Mouse (Mus musculus) liver, embryonic 16.5 days (tissue): ENCODE measurements around the gene Slc5a4b. TPM values are rescaled to one million over a fixed set of nuclear protein-coding genes. Genes with fewer than 3 reads are reported as not detected.

ENCODE experiments used
- ATAC-seq: fragments of 200-750 bp; cut with Nextera tagmentation; 2 replicates; pipeline ENCODE4 v1.8.0; 2017; ENCODE audit warnings: low read depth, mild to moderate bottlenecking, moderate number of reproducible peaks, moderate library complexity
- H3K27ac ChIP-seq: fragments of 300-500 bp; sonication (generic); 2 replicates; pipeline ENCODE4 v1.5.1; 2014; ENCODE audit warnings: mild to moderate bottlenecking, low read length
- H3K27me3 ChIP-seq: fragments of 300-500 bp; sonication (generic); 2 replicates; pipeline ENCODE4 v1.6.1; 2014; ENCODE audit warnings: low read depth, low read length, mixed read lengths; ENCODE audit not compliant: control insufficient read depth, insufficient read depth
- H3K36me3 ChIP-seq: fragments of 300-500 bp; sonication (generic); 2 replicates; pipeline ENCODE4 v1.6.1; 2014; ENCODE audit warnings: mild to moderate bottlenecking; ENCODE audit not compliant: control insufficient read depth, insufficient read depth
- H3K4me1 ChIP-seq: fragments of 300-500 bp; sonication (generic); 2 replicates; pipeline ENCODE4 v1.6.1; 2014; ENCODE audit warnings: low read depth, low read length, mixed read lengths; ENCODE audit not compliant: control insufficient read depth
- H3K4me2 ChIP-seq: fragments of 300-500 bp; sonication (generic); 2 replicates; pipeline ENCODE4 v1.6.1; 2014; ENCODE audit warnings: low read depth, low read length, mixed read lengths
- H3K4me3 ChIP-seq: fragments of 300-500 bp; sonication (generic); 2 replicates; pipeline ENCODE4 v1.5.1; 2014; ENCODE audit warnings: low read depth, mild to moderate bottlenecking, low read length
- H3K9ac ChIP-seq: fragments of 300-500 bp; sonication (generic); 2 replicates; pipeline ENCODE4 v1.6.1; 2014; ENCODE audit warnings: low read depth, low read length
- H3K9me3 ChIP-seq: fragments of 300-500 bp; sonication (generic); replicated peaks from 2 replicates; pipeline ENCODE4 v1.6.1; 2016; ENCODE audit warnings: low read length; ENCODE audit not compliant: control insufficient read depth
- WGBS: fragments of 180-500 bp; shearing (Covaris S2); extraction: QIAGEN DNeasy Blood & Tissue Kit; methylation state at CpG from one replicate; pipeline ENCODE4 v1.1.7; 2014; ENCODE audit not compliant: insufficient replicate concordance; 5-methylcytosine and 5-hydroxymethylcytosine counted together
- polyA plus RNA-seq: library from polyadenylated mRNA; unstranded; fragments of >200 nt; fragmentation: Nextera tagmentation; extraction: Ambion mirVana; gene quantifications from 2 replicates; pipeline ENCODE4 v1.2.1, GENCODE M21; 2015

Gene Slc5a4b
- polyA plus RNA-seq: 0.11 and 0.18 TPM in 2 replicates

- 66% methylated on average over 4 of the region's 4 CpGs for WGBS
- Histone ChIP-seq H3K36me3 (no peaks in the 10 kb centered on the region), H3K9ac (no peak within 1 kb of the TSS), H3K4me2 (no peak within 1 kb of the TSS), H3K4me3 (no peak within 1 kb of the TSS), H3K9me3 (no peaks in the 10 kb centered on the region), H3K27me3 (no peaks in the 10 kb centered on the region), H3K4me1 (no peaks in the 10 kb centered on the region; the same call in 1 of the 2 replicates), H3K27ac (no peak within 1 kb of the TSS)
- ATAC-seq: no peak
These were observed at the start of gene Slc5a4b for GRCm38 (mm10) chr10:76110861-76111260. Gene Slc5a4b (minus strand): TSS chr10:76110961.

DNA sequence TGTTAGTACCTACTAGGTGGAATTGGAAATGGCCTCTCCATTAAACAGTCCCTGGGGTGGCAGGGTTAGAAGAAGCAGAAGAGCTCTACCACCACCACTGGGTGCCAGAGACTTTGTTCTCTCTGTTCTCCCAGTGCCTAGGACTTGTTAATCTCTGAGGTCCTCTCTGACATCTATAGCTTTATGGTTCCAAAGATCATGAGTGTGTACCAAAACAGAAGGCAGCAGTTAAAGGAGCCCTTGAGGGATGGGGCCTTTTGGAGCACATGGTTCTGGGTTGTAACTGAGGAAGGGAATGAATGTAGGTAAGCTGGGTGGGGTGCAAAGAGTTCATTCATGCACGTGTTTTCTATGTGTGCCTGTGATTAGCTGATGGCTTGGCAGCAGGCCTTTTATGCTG is 47.2 kb upstream of the Slc5a4b start:
- no peak for ATAC-seq
- Histone ChIP-seq H3K4me3 (no peak overlapping the region), H3K9me3 (no peaks in the 10 kb centered on the region), H3K36me3 (no peaks in the 10 kb centered on the region), H3K4me2 (no peak overlapping the region), H3K4me1 (no peaks in the 10 kb centered on the region), H3K27me3 (no peaks in the 10 kb centered on the region), H3K27ac (no peak overlapping the region), H3K9ac (no peak overlapping the region)
- 44% methylated on average over 1 of the region's 1 CpGs for WGBS

- H3K4me3 ChIP-seq: no peak overlapping the region
- no peak for ATAC-seq
- no peaks in the 10 kb centered on the region for H3K4me1 ChIP-seq
- H3K9me3 ChIP-seq: no peaks in the 10 kb centered on the region
- H3K9ac ChIP-seq: no peak overlapping the region
- no peaks in the 10 kb centered on the region for H3K36me3 ChIP-seq
- H3K27ac ChIP-seq: no peak overlapping the region
- 55% methylated on average over 5 of the region's 5 CpGs for WGBS
- no peaks in the 10 kb centered on the region for H3K27me3 ChIP-seq
- H3K4me2 ChIP-seq: no peak overlapping the region
These were observed 46.8 kb upstream of the Slc5a4b start for GRCm38 (mm10) chr10:76157528-76157927.

DNA sequence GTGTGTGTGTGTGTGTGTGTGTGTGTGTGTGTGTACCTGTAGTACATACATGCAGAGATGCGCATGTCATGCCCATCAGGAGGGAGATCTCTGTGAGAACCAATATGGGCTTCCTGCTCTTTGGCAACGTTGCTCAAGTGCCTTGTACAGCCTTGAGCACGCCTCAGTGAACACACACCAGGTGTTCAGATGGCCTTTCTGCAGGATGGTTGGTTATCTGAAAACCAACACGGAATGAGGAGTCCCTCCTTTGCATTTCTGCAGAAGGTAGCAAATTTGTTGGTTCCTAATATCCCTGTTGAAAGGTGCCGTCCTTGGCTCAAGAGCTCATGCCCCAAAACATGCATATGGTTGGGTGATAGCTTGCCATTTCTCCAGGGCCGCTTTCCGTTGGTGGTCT is 45.1 kb upstream of the Slc5a4b start:
- H3K4me3 ChIP-seq: no peak overlapping the region
- no peaks in the 10 kb centered on the region for H3K4me1 ChIP-seq
- no peaks in the 10 kb centered on the region for H3K9me3 ChIP-seq
- H3K9ac ChIP-seq: no peak overlapping the region
- H3K4me2 ChIP-seq: no peak overlapping the region
- H3K27me3 ChIP-seq: no peaks in the 10 kb centered on the region
- H3K36me3 ChIP-seq: no peaks in the 10 kb centered on the region
- WGBS: 63% methylated on average over 7 of the region's 7 CpGs
- H3K27ac ChIP-seq: no peak overlapping the region
- no peak for ATAC-seq

- Histone ChIP-seq H3K4me2 (no peak within 1 kb of the TSS), H3K27ac (no peak within 1 kb of the TSS), H3K9ac (no peak within 1 kb of the TSS), H3K4me1 (no peaks in the 10 kb centered on the region), H3K4me3 (no peak within 1 kb of the TSS), H3K36me3 (no peaks in the 10 kb centered on the region), H3K27me3 (no peaks in the 10 kb centered on the region), H3K9me3 (no peaks in the 10 kb centered on the region)
- no peak for ATAC-seq
- 56% methylated on average over 5 of the region's 5 CpGs for WGBS
These were observed 36.5 kb upstream of the Slc5a4b start, which contains the start of gene Slc5a4a for GRCm38 (mm10) chr10:76147278-76147677. Gene Slc5a4a (plus strand): TSS chr10:76147451.

GRCm38 (mm10) chr10:76146846-76147245 is 36.1 kb upstream of the Slc5a4b start:
- Histone ChIP-seq H3K27ac (no peak overlapping the region), H3K4me3 (no peak overlapping the region), H3K4me1 (no peaks in the 10 kb centered on the region), H3K4me2 (no peak overlapping the region), H3K9ac (no peak overlapping the region), H3K27me3 (no peaks in the 10 kb centered on the region), H3K9me3 (no peaks in the 10 kb centered on the region), H3K36me3 (no peaks in the 10 kb centered on the region)
- no peak for ATAC-seq
- WGBS: 47% methylated on average over 8 of the region's 8 CpGs

DNA sequence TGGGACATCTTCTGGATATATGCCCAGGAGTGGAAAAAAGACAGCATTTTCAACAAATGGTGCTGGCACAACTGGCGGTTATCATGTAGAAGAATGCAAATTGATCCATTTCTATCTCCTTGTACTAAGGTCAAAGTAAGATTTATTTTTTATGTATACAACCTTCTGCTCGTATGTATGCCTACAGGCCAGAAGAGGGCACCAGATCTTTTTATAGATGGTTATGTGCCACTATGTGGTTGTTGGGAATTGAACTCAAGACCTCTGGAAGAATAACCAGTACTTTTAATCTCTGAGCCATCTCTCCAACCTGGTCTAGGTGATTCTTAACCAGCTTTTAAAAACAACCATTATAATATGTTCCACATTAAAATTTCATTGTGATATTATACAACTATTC is 25.6 kb upstream of the Slc5a4b start:
- H3K4me3 ChIP-seq: no peak overlapping the region
- no peak for ATAC-seq
- no peaks in the 10 kb centered on the region for H3K27me3 ChIP-seq
- WGBS: 49% methylated on average over 2 of the region's 2 CpGs
- H3K36me3 ChIP-seq: no peaks in the 10 kb centered on the region
- H3K9me3 ChIP-seq: no peaks in the 10 kb centered on the region
- no peak overlapping the region for H3K4me2 ChIP-seq
- no peaks in the 10 kb centered on the region for H3K4me1 ChIP-seq
- H3K9ac ChIP-seq: no peak overlapping the region
- H3K27ac ChIP-seq: no peak overlapping the region

DNA sequence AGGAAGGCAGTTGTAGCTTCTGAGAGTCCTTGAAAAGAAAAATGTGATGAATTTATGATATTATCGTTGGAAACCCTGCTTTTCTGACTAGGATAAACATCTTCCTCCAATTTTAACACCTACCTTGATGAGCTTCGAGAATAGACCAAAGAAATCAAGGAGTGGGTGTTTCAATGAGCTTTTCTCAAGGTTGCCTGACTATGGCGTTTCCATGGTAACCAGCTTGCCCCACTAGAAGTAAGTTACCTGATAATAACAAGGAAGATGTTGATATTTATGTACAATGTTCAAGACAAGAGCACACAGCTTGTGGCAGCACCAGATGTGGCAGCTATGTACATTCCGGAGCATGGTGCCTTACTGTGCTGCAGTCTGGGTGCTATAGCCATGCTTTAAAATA is 21.7 kb upstream of the Slc5a4b start:
- ATAC-seq: no peak
- H3K4me2 ChIP-seq: no peak overlapping the region
- no peak overlapping the region for H3K9ac ChIP-seq
- H3K4me3 ChIP-seq: no peak overlapping the region
- no peaks in the 10 kb centered on the region for H3K4me1 ChIP-seq
- no peaks in the 10 kb centered on the region for H3K36me3 ChIP-seq
- H3K27ac ChIP-seq: no peak overlapping the region
- 45% methylated on average over 4 of the region's 4 CpGs for WGBS
- no peaks in the 10 kb centered on the region for H3K27me3 ChIP-seq
- H3K9me3 ChIP-seq: no peaks in the 10 kb centered on the region

DNA sequence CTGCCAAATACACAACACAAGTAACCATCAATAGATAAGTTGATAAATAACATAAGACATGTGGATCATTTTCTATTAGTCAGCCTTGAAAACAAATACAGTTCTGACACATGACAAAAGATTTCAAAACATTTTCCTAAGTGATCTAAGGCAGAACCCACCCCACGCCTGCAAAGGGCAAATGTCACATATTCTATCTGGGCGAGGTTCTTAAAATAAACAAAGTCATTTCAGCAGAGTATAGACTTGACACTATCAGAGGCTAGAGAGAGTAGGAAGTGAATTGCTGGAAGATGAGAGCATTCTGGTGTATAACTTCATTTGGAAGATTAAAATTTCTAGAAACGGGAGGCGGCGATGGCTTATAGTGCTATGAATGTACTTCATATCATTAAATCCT is 10.7 kb upstream of the Slc5a4b start:
- no peak overlapping the region for H3K4me3 ChIP-seq
- no peaks in the 10 kb centered on the region for H3K27me3 ChIP-seq
- H3K9ac ChIP-seq: no peak overlapping the region
- H3K9me3 ChIP-seq: no peaks in the 10 kb centered on the region
- H3K4me1 ChIP-seq: no peaks in the 10 kb centered on the region
- H3K27ac ChIP-seq: no peak overlapping the region
- WGBS: 66% methylated on average over 5 of the region's 5 CpGs
- no peaks in the 10 kb centered on the region for H3K36me3 ChIP-seq
- ATAC-seq: no peak
- no peak overlapping the region for H3K4me2 ChIP-seq
